8 mouse cellular contexts compared by ENCODE assay signal in the genomic region with DNA sequence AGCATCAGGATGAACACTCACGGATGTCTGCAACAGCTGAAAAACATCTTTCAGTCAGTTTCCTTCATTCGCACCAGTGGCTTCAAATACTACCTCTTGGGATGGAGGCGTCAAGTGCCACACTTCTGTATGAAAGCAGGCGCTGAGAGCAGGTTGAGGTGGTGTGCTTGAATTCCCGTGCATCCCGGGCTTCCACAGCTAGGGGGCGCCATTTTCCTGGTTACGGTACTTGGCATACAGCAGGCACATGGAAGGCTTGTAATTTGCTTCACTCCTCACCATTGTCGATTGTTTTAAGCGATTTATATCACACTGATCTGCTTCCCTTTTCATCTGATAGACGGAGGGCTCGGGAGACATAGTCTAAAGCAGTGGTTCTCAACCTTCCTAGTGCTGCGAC. TPM values are rescaled to one million over a fixed set of nuclear protein-coding genes. Genes with fewer than 3 reads are reported as not detected.
DNase-seq lines count a peak whose midpoint lies in the region; ATAC-seq and TF ChIP-seq lines count a peak whose summit lies in the region.

No protein-coding gene starts in this region.

- H3K4me2 ChIP-seq in intestine, embryonic 14.5 days (ENCODE audit: low read length): no peak overlapping the region
- H3K4me2 ChIP-seq in intestine, embryonic 15.5 days (replicated peaks): no peak overlapping the region
- no peak overlapping the region for H3K4me2 ChIP-seq in heart, embryonic 11.5 days

- H3K9ac ChIP-seq in intestine, embryonic 14.5 days (ENCODE audit: low read length): no peak overlapping the region
- H3K9ac ChIP-seq in intestine, embryonic 15.5 days: no peak overlapping the region
- no peak overlapping the region for H3K9ac ChIP-seq in heart, embryonic 11.5 days (ENCODE audit: low read depth, low read length)

- ATAC-seq in intestine, embryonic 14.5 days (replicated peaks; ENCODE audit: low FRiP score, low TSS enrichment, low read depth): no peak
- no peak for ATAC-seq in intestine, embryonic 15.5 days
- ATAC-seq in G1E (ENCODE audit: extremely low read depth, insufficient number of reproducible peaks, low FRiP score, poor library complexity, severe bottlenecking): no peak
- no peak for ATAC-seq in heart, embryonic 11.5 days (replicated peaks; ENCODE audit: insufficient number of reproducible peaks, low FRiP score, low TSS enrichment)

- peak; percentile 58 for DNase-seq in intestine, embryonic 14.5 days (ENCODE audit: low spot score)
- no peak for DNase-seq in G1E (ENCODE audit: low spot score)
- DNase-seq in cerebellum, adult 2 months: peak; percentile 63 to 80
- DNase-seq in frontal cortex, postnatal 14 days (ENCODE audit: low spot score in 2 of 2): peak; percentile 48 to 60
- peak; percentile 53 to 54 for DNase-seq in left cerebral cortex, postnatal 36 days (ENCODE audit: low spot score in 2 of 2)
- DNase-seq in right cerebral cortex, postnatal 14 days: peak; percentile 72

- H3K4me3 ChIP-seq in intestine, embryonic 14.5 days (ENCODE audit: low read depth, low read length): no peak overlapping the region
- no peak overlapping the region for H3K4me3 ChIP-seq in intestine, embryonic 15.5 days (replicated peaks)
- H3K4me3 ChIP-seq in G1E (ENCODE audit: low read depth, low read length): no peak overlapping the region
- H3K4me3 ChIP-seq in cerebellum, adult 2 months (replicated peaks; ENCODE audit: insufficient read depth, low read depth, low read length): no peak overlapping the region
- H3K4me3 ChIP-seq in heart, embryonic 11.5 days (ENCODE audit: low read depth, low read length): no peak overlapping the region

- no peak for TF ChIP-seq POLR2A in cerebellum, adult 2 months (IDR thresholded peaks at IDR 0.05; ENCODE audit: borderline replicate concordance, insufficient read depth, low read length)

- 0 out of 2 replicates have a peak, but pooled peaks have one; percentile 34 for TF ChIP-seq CTCF in G1E (IDR thresholded peaks at IDR 0.05; ENCODE audit: low read depth, low read length)
- TF ChIP-seq CTCF in cerebellum, adult 2 months (IDR thresholded peaks at IDR 0.05; ENCODE audit: borderline replicate concordance, insufficient read depth, low read depth, low read length): peak; percentile 86

- no peak overlapping the region for H3K27ac ChIP-seq in intestine, embryonic 14.5 days (ENCODE audit: low read depth)
- no peak overlapping the region for H3K27ac ChIP-seq in intestine, embryonic 15.5 days
- H3K27ac ChIP-seq in cerebellum, adult 2 months (ENCODE audit: insufficient read depth, low read length): no peak overlapping the region
- no peak overlapping the region for H3K27ac ChIP-seq in heart, embryonic 11.5 days (ENCODE audit: low read depth, low read length)

- H3K9me3 ChIP-seq in intestine, embryonic 14.5 days (ENCODE audit: control insufficient read depth, low read length): no peaks in the 10 kb centered on the region
- no peaks in the 10 kb centered on the region for H3K9me3 ChIP-seq in intestine, embryonic 15.5 days
- no peaks in the 10 kb centered on the region for H3K9me3 ChIP-seq in G1E (replicated peaks)
- no peaks in the 10 kb centered on the region for H3K9me3 ChIP-seq in heart, embryonic 11.5 days (replicated peaks; ENCODE audit: control insufficient read depth, low read length)

- intact Hi-C loops in left cerebral cortex, postnatal 36 days (cut with DNase I): loop anchor here (2.0 kb wide), 1 partner anchor 41 kb away; the partner anchor contains the start of gene Elmod1

- H3K4me1 ChIP-seq in intestine, embryonic 14.5 days (replicated peaks; ENCODE audit: control insufficient read depth, insufficient read depth, low read length): 0 out of 2 replicates have a peak, but pooled peaks cover 3% of the 10 kb centered on the region
- no peaks in the 10 kb centered on the region for H3K4me1 ChIP-seq in intestine, embryonic 15.5 days (replicated peaks)
- no peaks in the 10 kb centered on the region for H3K4me1 ChIP-seq in G1E (ENCODE audit: insufficient read depth, low read depth, low read length)
- H3K4me1 ChIP-seq in cerebellum, adult 2 months (ENCODE audit: control insufficient read depth, insufficient read depth, low read length): no peaks in the 10 kb centered on the region
- no peaks in the 10 kb centered on the region for H3K4me1 ChIP-seq in heart, embryonic 11.5 days (ENCODE audit: control insufficient read depth, insufficient read depth, low read length)

- no peaks in the 10 kb centered on the region for H3K36me3 ChIP-seq in intestine, embryonic 14.5 days (ENCODE audit: control insufficient read depth, insufficient read depth, low read length)
- H3K36me3 ChIP-seq in intestine, embryonic 15.5 days: no peaks in the 10 kb centered on the region
- H3K36me3 ChIP-seq in G1E (replicated peaks): no peaks in the 10 kb centered on the region
- no peaks in the 10 kb centered on the region for H3K36me3 ChIP-seq in heart, embryonic 11.5 days (ENCODE audit: control insufficient read depth, insufficient read depth, low read length)

- H3K27me3 ChIP-seq in intestine, embryonic 14.5 days (replicated peaks; ENCODE audit: control insufficient read depth, insufficient read depth, low read length): no peaks in the 10 kb centered on the region
- no peaks in the 10 kb centered on the region for H3K27me3 ChIP-seq in intestine, embryonic 15.5 days (replicated peaks)
- no peaks in the 10 kb centered on the region for H3K27me3 ChIP-seq in G1E (ENCODE audit: insufficient read depth, low read length)
- no peaks in the 10 kb centered on the region for H3K27me3 ChIP-seq in cerebellum, adult 2 months (ENCODE audit: control insufficient read depth, insufficient read depth, low read length)
- no peaks in the 10 kb centered on the region for H3K27me3 ChIP-seq in heart, embryonic 11.5 days (ENCODE audit: control insufficient read depth, insufficient read depth, low read length)

- 64% methylated on average over 13 of the region's 13 CpGs for WGBS in intestine, embryonic 14.5 days
- 65% methylated on average over 13 of the region's 13 CpGs for WGBS in intestine, embryonic 15.5 days
- 60% methylated on average over 13 of the region's 13 CpGs for WGBS in cerebellum, adult 2 months
- 62% methylated on average over 13 of the region's 13 CpGs for WGBS in heart, embryonic 11.5 days (ENCODE audit: insufficient replicate concordance)

RNA-seq across cellular contexts. Expression of gene Elmod1, which starts 40.9 kb away (rescaled TPM):
- 1.1 and 1.2 TPM in 2 replicates for polyA plus RNA-seq in intestine, embryonic 14.5 days (2014; fragmentation: Nextera tagmentation; extraction: Ambion mirVana)
- 0.42 and 1.2 TPM in 2 replicates for polyA plus RNA-seq in intestine, embryonic 15.5 days (2015; fragmentation: Nextera tagmentation; extraction: Ambion mirVana)
- not detected in 2 replicates for total RNA-seq in G1E (2014; fragmentation: Nextera tagmentation)
- total RNA-seq in G1E (2017): 0.17 and 0.38 TPM in 2 replicates
- polyA plus RNA-seq in G1E (2012): not detected in 2 replicates
- 152 and 164 TPM in 2 replicates for polyA plus RNA-seq in cerebellum, adult 2 months (2012; rRNA removed)
- total RNA-seq in left cerebral cortex, postnatal 36 days (2021): 100 to 1,000 TPM; 175 to 181 TPM
- not detected in 2 replicates for polyA plus RNA-seq in heart, embryonic 11.5 days (2014; fragmentation: Nextera tagmentation; extraction: Ambion mirVana)

Comparison
In these comparisons a context has a peak if more than half of its experiments do, and no peak if none do; other contexts are left out.
1. RNA of gene Elmod1, which starts 40.9 kb away (polyA plus RNA-seq): 152 to 164 TPM in cerebellum, adult 2 months; 1.1 to 1.2 TPM in intestine, embryonic 14.5 days, 0.42 to 1.2 TPM in intestine, embryonic 15.5 days, not detected in G1E and not detected in heart, embryonic 11.5 days; every median in the first group is over 10 times any median in the second.